Mouse (Mus musculus): ENCODE results near the gene Nlrp4c.

GRCm38 (mm10) chr7:6151266-6151665 lies 106.3 kb downstream of the Nlrp4c start:
- no peak for TF ChIP-seq EP300 (IDR thresholded peaks at IDR 0.05; ENCODE audit: low read length)
- TF ChIP-seq USF2 (conservative IDR thresholded peaks at IDR 0.05; ENCODE audit: low read depth, low read length): no peak
- TF ChIP-seq CTCF (conservative IDR thresholded peaks at IDR 0.05 in 1 of 2, IDR thresholded peaks at IDR 0.05 in 1 of 2; ENCODE audit: low read depth in 2 of 2, low read length in 2 of 2): no peak
- TF ChIP-seq ETS1 (conservative IDR thresholded peaks at IDR 0.05; ENCODE audit: low read depth, low read length): no peak
- TF ChIP-seq ZMIZ1 (IDR thresholded peaks at IDR 0.05; ENCODE audit: low read depth, low read length): no peak
- no peak for TF ChIP-seq JUND (conservative IDR thresholded peaks at IDR 0.05; ENCODE audit: low read depth, low read length)
- no peak for TF ChIP-seq POLR2A (IDR thresholded peaks at IDR 0.05; ENCODE audit: low read depth, low read length)
- no peak for TF ChIP-seq ZNF384 (IDR thresholded peaks at IDR 0.05; ENCODE audit: low read depth, low read length)
- no peak for TF ChIP-seq PAX5 (IDR thresholded peaks at IDR 0.05; ENCODE audit: low read length)
- TF ChIP-seq TBP (conservative IDR thresholded peaks at IDR 0.05; ENCODE audit: low read depth, low read length): no peak
- no peak for TF ChIP-seq ELF1 (IDR thresholded peaks at IDR 0.05; ENCODE audit: low read depth, low read length)
- TF ChIP-seq ZC3H11A (IDR thresholded peaks at IDR 0.05; ENCODE audit: low read depth, low read length): no peak
- TF ChIP-seq MAX (IDR thresholded peaks at IDR 0.05; ENCODE audit: low read length): no peak
